Mouse (Mus musculus) induced T-regulatory cell, adult 2 months (primary cell): ENCODE data around the gene Fnip2.
A peak's percentile ranks its signal among the peaks of the same experiment; 100 is the strongest.
"Not testable (repeated sequence)": the region's sequence is repeated elsewhere in the genome, so short reads cannot be mapped to it uniquely, and the experiment has no call there.

Experiments used
- DNase-seq: peaks from one replicate; pipeline ENCODE4 v3.0.0-alpha.2; 2012; ENCODE audit warnings: low read depth

The Fnip2 gene

GRCm38 (mm10) chr3:79567703-79568362 is at the start of gene Fnip2:
Gene Fnip2, minus strand, starts transcription at chr3:79567796.
- DNase-seq = peak; percentile 91

- DNase-seq = no peak
Measured at GRCm38 (mm10) chr3:79609886-79610285, 42.3 kb upstream of the Fnip2 start.

- DNase-seq = no peak
Measured at GRCm38 (mm10) chr3:79595468-79595867, 27.9 kb upstream of the Fnip2 start.

GRCm38 (mm10) chr3:79591793-79592471 is 24.3 kb upstream of the Fnip2 start:
- peak; percentile 37 for DNase-seq

GRCm38 (mm10) chr3:79590863-79591792 is 23.5 kb upstream of the Fnip2 start, which contains the start of gene Ppid:
Gene Ppid, plus strand, starts transcription at chr3:79591342.
- peak; percentile 92 for DNase-seq

GRCm38 (mm10) chr3:79589671-79590070 is 22.1 kb upstream of the Fnip2 start:
- DNase-seq = no peak

- peak; percentile 94 for DNase-seq
Measured at GRCm38 (mm10) chr3:79586804-79587203, 19.2 kb upstream of the Fnip2 start.

- DNase-seq = no peak
Measured at GRCm38 (mm10) chr3:79579891-79580575, 12.4 kb upstream of the Fnip2 start.

GRCm38 (mm10) chr3:79578164-79578563 is 10.6 kb upstream of the Fnip2 start:
- DNase-seq = no peak

- no peak for DNase-seq
Measured at GRCm38 (mm10) chr3:79577606-79578005, 10.0 kb upstream of the Fnip2 start.

- no peak for DNase-seq
Measured at GRCm38 (mm10) chr3:79576865-79577264, 9.3 kb upstream of the Fnip2 start.

- DNase-seq = no peak
Measured at GRCm38 (mm10) chr3:79576468-79576816, 8.8 kb upstream of the Fnip2 start.

- no peak for DNase-seq
Measured at GRCm38 (mm10) chr3:79575576-79576467, 8.2 kb upstream of the Fnip2 start.

- DNase-seq = no peak
Measured at GRCm38 (mm10) chr3:79574336-79574735, 6.7 kb upstream of the Fnip2 start.

- not testable (repeated sequence) for DNase-seq
Measured at GRCm38 (mm10) chr3:79573376-79573775, 5.8 kb upstream of the Fnip2 start.

- no peak for DNase-seq
Measured at GRCm38 (mm10) chr3:79572399-79572798, 4.8 kb upstream of the Fnip2 start.

GRCm38 (mm10) chr3:79569351-79569681 is 1.7 kb upstream of the Fnip2 start:
- no peak for DNase-seq

- DNase-seq = peak; percentile 25
Measured at GRCm38 (mm10) chr3:79568629-79569350, 1.2 kb upstream of the Fnip2 start.

GRCm38 (mm10) chr3:79566716-79567691 is 592 bp downstream of the Fnip2 start:
- DNase-seq = peak; percentile 36
